Mouse (Mus musculus) lung, adult 2 months (tissue): ENCODE results near the gene Nos1ap.

Experiments used
- CTCF ChIP-seq: fragments of 200-500 bp; IDR thresholded peaks from 2 replicates; pipeline ENCODE4 v1.5.1; 2011; ENCODE audit warnings: mild to moderate bottlenecking, low read length, control low read depth; ENCODE audit not compliant: insufficient read depth
- POLR2A ChIP-seq: fragments of 200-500 bp; IDR thresholded peaks from 2 replicates; pipeline ENCODE4 v1.6.1; 2011; ENCODE audit warnings: low read depth, mild to moderate bottlenecking, control low read depth, low read length, borderline replicate concordance; ENCODE audit errors: extremely low read depth

- TF ChIP-seq CTCF = no peak
- TF ChIP-seq POLR2A = no peak
Measured at GRCm38 (mm10) chr1:170519631-170520030, 70.0 kb downstream of the Nos1ap start.
